Mouse (Mus musculus): Measurements from ENCODE around the gene Trim16.

DNA sequence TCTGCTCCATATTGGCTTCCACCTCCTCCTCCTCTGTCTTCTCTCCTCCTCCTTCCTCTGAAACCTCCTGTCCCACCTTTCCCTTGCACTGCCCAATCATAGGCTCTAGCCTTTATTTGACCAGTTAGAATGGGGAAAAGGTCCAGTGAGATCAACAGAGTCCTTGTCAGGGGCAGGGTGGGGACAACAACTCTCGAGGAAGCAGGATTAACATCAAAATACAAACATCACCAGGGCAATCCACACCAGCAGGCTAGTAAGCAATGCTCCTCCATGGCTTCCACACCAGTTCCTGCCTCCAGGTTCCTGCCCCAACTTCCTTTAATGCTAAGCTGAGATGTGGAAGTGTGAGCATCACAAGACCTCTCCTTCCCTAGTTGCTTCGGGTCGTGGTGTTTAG, 25.7 kb downstream of the Trim16 start:
- no peak for TF ChIP-seq CTCF (IDR thresholded peaks at IDR 0.05)
- no peak for TF ChIP-seq EP300 (IDR thresholded peaks at IDR 0.05)
